Mouse (Mus musculus): ENCODE measurements around the gene Lrwd1. TPM values are rescaled to one million over a fixed set of nuclear protein-coding genes. Genes with fewer than 3 reads are reported as not detected.

Lrwd1 gene
- polyA plus RNA-seq, 1 experiment from 2014 or later = 44.9 TPM

GRCm38 (mm10) chr5:136147704-136148103 lies 11.8 kb upstream of the Lrwd1 start:
- H3K4me3 ChIP-seq (replicated peaks) = no peak overlapping the region
- DNase-seq = no peak
- peaks cover 41% of the 10 kb centered on the region for H3K4me1 ChIP-seq (replicated peaks)
- no peak for ATAC-seq (ENCODE audit: low read depth)
- H3K9me3 ChIP-seq (replicated peaks) = no peaks in the 10 kb centered on the region
- no peak overlapping the region for H3K27ac ChIP-seq
- H3K27me3 ChIP-seq = no peaks in the 10 kb centered on the region
- no peak overlapping the region for H3K9ac ChIP-seq
- 56% methylated on average over 8 of the region's 8 CpGs for WGBS (ENCODE audit: insufficient replicate concordance)
- H3K36me3 ChIP-seq = peaks cover under 1% of the 10 kb centered on the region
- H3K4me2 ChIP-seq = no peak overlapping the region

- Histone ChIP-seq H3K27ac (no peak overlapping the region; the same call in 1 of the 2 replicates), H3K9me3 (replicated peaks) (no peaks in the 10 kb centered on the region), H3K36me3 (peaks cover 8% of the 10 kb centered on the region), H3K4me2 (no peak overlapping the region), H3K27me3 (no peaks in the 10 kb centered on the region), H3K9ac (no peak overlapping the region), H3K4me3 (replicated peaks) (no peak overlapping the region), H3K4me1 (replicated peaks) (peaks cover 41% of the 10 kb centered on the region)
- DNase-seq (no peak), ATAC-seq (ENCODE audit: low read depth) (no peak)
- WGBS (ENCODE audit: insufficient replicate concordance) = 82% methylated on average over 1 of the region's 1 CpGs
Observed at GRCm38 (mm10) chr5:136146936-136147335, 11.1 kb upstream of the Lrwd1 start.

- no peak overlapping the region for H3K9ac ChIP-seq
- H3K4me1 ChIP-seq (replicated peaks) = peaks cover 41% of the 10 kb centered on the region
- H3K27me3 ChIP-seq = no peaks in the 10 kb centered on the region
- WGBS (ENCODE audit: insufficient replicate concordance) = 32% methylated on average over 12 of the region's 12 CpGs
- H3K4me2 ChIP-seq = no peak overlapping the region
- no peak for DNase-seq
- peak overlapping the region; percentile 16; the same call in 1 of the 2 replicates for H3K27ac ChIP-seq
- H3K4me3 ChIP-seq (replicated peaks) = no peak overlapping the region
- no peaks in the 10 kb centered on the region for H3K9me3 ChIP-seq (replicated peaks)
- no peak for ATAC-seq (ENCODE audit: low read depth)
- peaks cover 29% of the 10 kb centered on the region for H3K36me3 ChIP-seq
Observed at GRCm38 (mm10) chr5:136144606-136145430, 8.9 kb upstream of the Lrwd1 start.

- ATAC-seq (ENCODE audit: low read depth) (no peak), DNase-seq (no peak)
- no peaks in the 10 kb centered on the region for H3K27me3 ChIP-seq
- H3K4me3 ChIP-seq (replicated peaks) = no peak overlapping the region
- H3K9me3 ChIP-seq (replicated peaks) = no peaks in the 10 kb centered on the region
- 83% methylated on average over 6 of the region's 6 CpGs for WGBS (ENCODE audit: insufficient replicate concordance)
- H3K9ac ChIP-seq = no peak overlapping the region
- peaks cover 45% of the 10 kb centered on the region for H3K36me3 ChIP-seq
- no peak overlapping the region for H3K4me2 ChIP-seq
- peaks cover 40% of the 10 kb centered on the region for H3K4me1 ChIP-seq (replicated peaks)
- H3K27ac ChIP-seq = no peak overlapping the region
Observed at GRCm38 (mm10) chr5:136143161-136143755, 7.4 kb upstream of the Lrwd1 start.

- Histone ChIP-seq H3K4me1 (replicated peaks) (peaks cover 45% of the 10 kb centered on the region), H3K4me2 (no peak overlapping the region), H3K9me3 (replicated peaks) (no peaks in the 10 kb centered on the region), H3K27ac (no peak overlapping the region), H3K27me3 (no peaks in the 10 kb centered on the region), H3K9ac (no peak overlapping the region), H3K36me3 (peaks cover 48% of the 10 kb centered on the region), H3K4me3 (replicated peaks) (no peak overlapping the region)
- 81% methylated on average over 5 of the region's 5 CpGs for WGBS (ENCODE audit: insufficient replicate concordance)
- DNase-seq (no peak), ATAC-seq (ENCODE audit: low read depth) (no peak)
Observed at GRCm38 (mm10) chr5:136142746-136143145, 6.9 kb upstream of the Lrwd1 start.

- no peak overlapping the region for H3K9ac ChIP-seq
- no peak overlapping the region for H3K4me2 ChIP-seq
- H3K27ac ChIP-seq = no peak overlapping the region
- WGBS (ENCODE audit: insufficient replicate concordance) = 91% methylated on average over 10 of the region's 10 CpGs
- DNase-seq (no peak), ATAC-seq (ENCODE audit: low read depth) (no peak)
- H3K9me3 ChIP-seq (replicated peaks) = no peaks in the 10 kb centered on the region
- H3K36me3 ChIP-seq = peaks cover 48% of the 10 kb centered on the region
- peaks cover 45% of the 10 kb centered on the region for H3K4me1 ChIP-seq (replicated peaks)
- no peak overlapping the region for H3K4me3 ChIP-seq (replicated peaks)
- no peaks in the 10 kb centered on the region for H3K27me3 ChIP-seq
Observed at GRCm38 (mm10) chr5:136140057-136140482, 4.2 kb upstream of the Lrwd1 start.

- Histone ChIP-seq H3K36me3 (peaks cover 53% of the 10 kb centered on the region), H3K9ac (no peak overlapping the region), H3K9me3 (replicated peaks) (no peaks in the 10 kb centered on the region), H3K27me3 (no peaks in the 10 kb centered on the region), H3K4me1 (replicated peaks) (peaks cover 45% of the 10 kb centered on the region), H3K4me3 (replicated peaks) (no peak overlapping the region), H3K27ac (no peak overlapping the region), H3K4me2 (no peak overlapping the region)
- DNase-seq (no peak), ATAC-seq (ENCODE audit: low read depth) (no peak)
- WGBS (ENCODE audit: insufficient replicate concordance) = 74% methylated on average over 13 of the region's 13 CpGs
Observed at GRCm38 (mm10) chr5:136139393-136139792, 3.5 kb upstream of the Lrwd1 start.

- peaks cover 69% of the 10 kb centered on the region for H3K36me3 ChIP-seq
- no peaks in the 10 kb centered on the region for H3K9me3 ChIP-seq (replicated peaks)
- ATAC-seq (ENCODE audit: low read depth) (peak; percentile 34), DNase-seq (peak; percentile 56)
- WGBS (ENCODE audit: insufficient replicate concordance) = 35% methylated on average over 13 of the region's 13 CpGs
- H3K4me2 ChIP-seq = peak overlapping the region; percentile 81
- H3K4me3 ChIP-seq (replicated peaks) = peak overlapping the region; percentile 74
- peaks cover 42% of the 10 kb centered on the region for H3K4me1 ChIP-seq (replicated peaks)
- H3K27me3 ChIP-seq = no peaks in the 10 kb centered on the region
- peak overlapping the region; percentile 91; the same call in 1 of the 2 replicates for H3K27ac ChIP-seq
- H3K9ac ChIP-seq = peak overlapping the region; percentile 84
Observed at GRCm38 (mm10) chr5:136137658-136138274, 1.9 kb upstream of the Lrwd1 start.

- DNase-seq (no peak), ATAC-seq (ENCODE audit: low read depth) (peak; percentile 3)
- WGBS (ENCODE audit: insufficient replicate concordance) = 4% methylated on average over 20 of the region's 20 CpGs
- Histone ChIP-seq H3K9me3 (replicated peaks) (no peaks in the 10 kb centered on the region), H3K36me3 (peaks cover 69% of the 10 kb centered on the region), H3K4me2 (peak overlapping the region; percentile 81), H3K4me1 (replicated peaks) (peaks cover 42% of the 10 kb centered on the region), H3K9ac (peak overlapping the region; percentile 84), H3K4me3 (replicated peaks) (peak overlapping the region; percentile 74), H3K27ac (peak overlapping the region; percentile 91), H3K27me3 (no peaks in the 10 kb centered on the region)
Observed at GRCm38 (mm10) chr5:136136292-136136990, 567 bp upstream of the Lrwd1 start.

- H3K36me3 ChIP-seq = peaks cover 83% of the 10 kb centered on the region
- no peaks in the 10 kb centered on the region for H3K9me3 ChIP-seq (replicated peaks)
- no peak overlapping the region for H3K9ac ChIP-seq
- H3K27me3 ChIP-seq = no peaks in the 10 kb centered on the region
- ATAC-seq (ENCODE audit: low read depth) (no peak), DNase-seq (no peak)
- no peak overlapping the region for H3K4me2 ChIP-seq
- peaks cover 23% of the 10 kb centered on the region for H3K4me1 ChIP-seq (replicated peaks)
- H3K27ac ChIP-seq = no peak overlapping the region
- 86% methylated on average over 10 of the region's 10 CpGs for WGBS (ENCODE audit: insufficient replicate concordance)
- H3K4me3 ChIP-seq (replicated peaks) = no peak overlapping the region
Observed at GRCm38 (mm10) chr5:136122165-136122564, 13.7 kb downstream of the Lrwd1 start.

- Histone ChIP-seq H3K4me1 (replicated peaks) (peaks cover 33% of the 10 kb centered on the region), H3K9ac (peak overlapping the region; percentile 89), H3K27ac (peak overlapping the region; percentile 72), H3K4me3 (replicated peaks) (peak overlapping the region; percentile 87), H3K36me3 (peaks cover 29% of the 10 kb centered on the region), H3K4me2 (peak overlapping the region; percentile 95), H3K27me3 (no peaks in the 10 kb centered on the region), H3K9me3 (replicated peaks) (no peaks in the 10 kb centered on the region)
- peak; percentile 78 for ATAC-seq (ENCODE audit: low read depth)
- DNase-seq = no peak
- WGBS (ENCODE audit: insufficient replicate concordance) = 0% methylated on average over 22 of the region's 22 CpGs
Observed at GRCm38 (mm10) chr5:136116784-136117112, 19.1 kb downstream of the Lrwd1 start.

Data from liver, embryonic 13.5 days (tissue).